Mouse (Mus musculus) midbrain, embryonic 16.5 days (tissue): ENCODE measurements at regions not wholly inside any gene's neighbourhood (a gene's known extent, or its start where the extent isn't known, plus 50 kb on each side); places are given as distances from the start of the nearest gene placed in this dataset.

Source experiments
- ATAC-seq: fragments of 200-750 bp; cut with Nextera tagmentation; 2 replicates; pipeline ENCODE4 v1.8.0; 2017; ENCODE audit warnings: moderate TSS enrichment
- H3K27ac ChIP-seq: fragments of 300-500 bp; sonication (generic); 2 replicates; pipeline ENCODE4 v1.5.1; 2014; ENCODE audit warnings: mild to moderate bottlenecking, low read length, mixed read lengths
- H3K27me3 ChIP-seq: fragments of 300-500 bp; sonication (generic); 2 replicates; pipeline ENCODE4 v1.6.1; 2014; ENCODE audit warnings: low read depth, low read length, mixed read lengths; ENCODE audit not compliant: control insufficient read depth, insufficient read depth
- H3K36me3 ChIP-seq: fragments of 300-500 bp; sonication (generic); 2 replicates; pipeline ENCODE4 v1.6.1; 2014; ENCODE audit warnings: mild to moderate bottlenecking, low read length, moderate library complexity, mixed read lengths; ENCODE audit not compliant: control insufficient read depth, insufficient read depth
- H3K4me1 ChIP-seq: fragments of 300-500 bp; sonication (generic); 2 replicates; pipeline ENCODE4 v1.6.1; 2014; ENCODE audit warnings: mild to moderate bottlenecking, low read length, mixed read lengths; ENCODE audit not compliant: control insufficient read depth, insufficient read depth
- H3K4me2 ChIP-seq: fragments of 300-500 bp; sonication (generic); 2 replicates; pipeline ENCODE4 v1.6.1; 2014; ENCODE audit warnings: mild to moderate bottlenecking, low read length, mixed read lengths
- H3K4me3 ChIP-seq: fragments of 300-500 bp; sonication (generic); 2 replicates; pipeline ENCODE4 v1.5.1; 2014; ENCODE audit warnings: low read depth, mild to moderate bottlenecking, low read length, moderate library complexity, mixed read lengths
- H3K9ac ChIP-seq: fragments of 300-500 bp; sonication (generic); 2 replicates; pipeline ENCODE4 v1.6.1; 2014; ENCODE audit warnings: low read depth, low read length, mixed read lengths
- H3K9me3 ChIP-seq: fragments of 300-500 bp; sonication (generic); replicated peaks from 2 replicates; pipeline ENCODE4 v1.6.1; 2014; ENCODE audit warnings: mild to moderate bottlenecking, low read length, mixed read lengths; ENCODE audit not compliant: control insufficient read depth, poor library complexity, severe bottlenecking
- WGBS: fragments of 180-500 bp; shearing (Covaris S2); extraction: QIAGEN DNeasy Blood & Tissue Kit; methylation state at CpG from one replicate; pipeline ENCODE4 v1.1.7; 2014; 5-methylcytosine and 5-hydroxymethylcytosine counted together

GRCm38 (mm10) chr14:25383169-25383824 lies 75.7 kb upstream of the Zmiz1 start:
- Histone ChIP-seq H3K36me3 (no peaks in the 10 kb centered on the region), H3K9me3 (no peaks in the 10 kb centered on the region), H3K4me3 (no peak overlapping the region), H3K27ac (no peak overlapping the region), H3K4me2 (no peak overlapping the region), H3K9ac (no peak overlapping the region), H3K27me3 (no peaks in the 10 kb centered on the region), H3K4me1 (peaks cover 14% of the 10 kb centered on the region)
- 90% methylated on average over 4 of the region's 4 CpGs for WGBS
- ATAC-seq: no peak

GRCm38 (mm10) chr14:25385644-25386043 lies 73.3 kb upstream of the Zmiz1 start:
- WGBS: 63% methylated on average over 5 of the region's 5 CpGs
- ATAC-seq: no peak
- no peak overlapping the region for H3K27ac ChIP-seq
- no peak overlapping the region for H3K4me3 ChIP-seq
- no peak overlapping the region for H3K4me2 ChIP-seq
- no peaks in the 10 kb centered on the region for H3K27me3 ChIP-seq
- H3K36me3 ChIP-seq: no peaks in the 10 kb centered on the region
- H3K4me1 ChIP-seq: no peaks in the 10 kb centered on the region
- H3K9ac ChIP-seq: no peak overlapping the region
- H3K9me3 ChIP-seq: no peaks in the 10 kb centered on the region

GRCm38 (mm10) chr14:25387780-25388179 lies 71.2 kb upstream of the Zmiz1 start:
- H3K4me3 ChIP-seq: no peak overlapping the region
- no peak overlapping the region for H3K27ac ChIP-seq
- H3K9me3 ChIP-seq: no peaks in the 10 kb centered on the region
- no peaks in the 10 kb centered on the region for H3K27me3 ChIP-seq
- WGBS: 95% methylated on average over 4 of the region's 4 CpGs
- no peak for ATAC-seq
- no peak overlapping the region for H3K9ac ChIP-seq
- no peak overlapping the region for H3K4me2 ChIP-seq
- no peaks in the 10 kb centered on the region for H3K4me1 ChIP-seq
- H3K36me3 ChIP-seq: no peaks in the 10 kb centered on the region

GRCm38 (mm10) chr14:25389314-25389713 lies 69.7 kb upstream of the Zmiz1 start:
- 15% methylated on average over 2 of the region's 2 CpGs for WGBS
- no peak overlapping the region for H3K27ac ChIP-seq
- no peak overlapping the region for H3K4me2 ChIP-seq
- H3K4me3 ChIP-seq: no peak overlapping the region
- no peaks in the 10 kb centered on the region for H3K27me3 ChIP-seq
- H3K4me1 ChIP-seq: no peaks in the 10 kb centered on the region
- no peaks in the 10 kb centered on the region for H3K9me3 ChIP-seq
- H3K9ac ChIP-seq: no peak overlapping the region
- H3K36me3 ChIP-seq: no peaks in the 10 kb centered on the region
- no peak for ATAC-seq

GRCm38 (mm10) chr14:25392412-25392811 lies 66.6 kb upstream of the Zmiz1 start:
- Histone ChIP-seq H3K9ac (no peak overlapping the region), H3K36me3 (no peaks in the 10 kb centered on the region), H3K4me2 (no peak overlapping the region), H3K4me3 (no peak overlapping the region), H3K4me1 (peaks cover 12% of the 10 kb centered on the region), H3K27ac (no peak overlapping the region), H3K27me3 (no peaks in the 10 kb centered on the region), H3K9me3 (no peaks in the 10 kb centered on the region)
- WGBS: 77% methylated on average over 6 of the region's 6 CpGs
- ATAC-seq: no peak

- H3K9me3 ChIP-seq: no peaks in the 10 kb centered on the region
- WGBS: 82% methylated on average over 6 of the region's 6 CpGs
- H3K4me2 ChIP-seq: no peak overlapping the region
- no peak for ATAC-seq
- peaks cover 17% of the 10 kb centered on the region for H3K4me1 ChIP-seq
- H3K27ac ChIP-seq: no peak overlapping the region
- no peak overlapping the region for H3K4me3 ChIP-seq
- no peak overlapping the region for H3K9ac ChIP-seq
- H3K36me3 ChIP-seq: no peaks in the 10 kb centered on the region
- H3K27me3 ChIP-seq: no peaks in the 10 kb centered on the region
Observed at GRCm38 (mm10) chr14:25392940-25393339, 66.0 kb upstream of the Zmiz1 start.

- H3K27ac ChIP-seq: no peak overlapping the region
- no peaks in the 10 kb centered on the region for H3K36me3 ChIP-seq
- H3K4me2 ChIP-seq: no peak overlapping the region
- H3K27me3 ChIP-seq: no peaks in the 10 kb centered on the region
- no peaks in the 10 kb centered on the region for H3K9me3 ChIP-seq
- no peak overlapping the region for H3K9ac ChIP-seq
- H3K4me1 ChIP-seq: peaks cover 20% of the 10 kb centered on the region
- WGBS: 51% methylated on average over 6 of the region's 6 CpGs
- H3K4me3 ChIP-seq: no peak overlapping the region
- no peak for ATAC-seq
Observed at GRCm38 (mm10) chr14:25394931-25395330, 64.1 kb upstream of the Zmiz1 start.

- H3K9ac ChIP-seq: no peak overlapping the region
- H3K4me3 ChIP-seq: no peak overlapping the region
- no peaks in the 10 kb centered on the region for H3K36me3 ChIP-seq
- H3K27me3 ChIP-seq: no peaks in the 10 kb centered on the region
- H3K4me1 ChIP-seq: peaks cover 20% of the 10 kb centered on the region
- H3K27ac ChIP-seq: peak overlapping the region; percentile 82
- ATAC-seq: peak; percentile 40; the same call in 1 of the 2 replicates
- WGBS: 3% methylated on average over 9 of the region's 9 CpGs
- H3K4me2 ChIP-seq: peak overlapping the region; percentile 6
- no peaks in the 10 kb centered on the region for H3K9me3 ChIP-seq
Observed at GRCm38 (mm10) chr14:25396990-25397531, 61.9 kb upstream of the Zmiz1 start.

- H3K4me3 ChIP-seq: no peak overlapping the region
- no peak overlapping the region for H3K4me2 ChIP-seq
- ATAC-seq: peak; percentile 54; the same call in 1 of the 2 replicates
- H3K4me1 ChIP-seq: peaks cover 20% of the 10 kb centered on the region
- WGBS: 12% methylated on average over 5 of the region's 5 CpGs
- peak overlapping the region; percentile 43; the same call in 1 of the 2 replicates for H3K9ac ChIP-seq
- no peaks in the 10 kb centered on the region for H3K27me3 ChIP-seq
- H3K36me3 ChIP-seq: no peaks in the 10 kb centered on the region
- H3K9me3 ChIP-seq: no peaks in the 10 kb centered on the region
- peak overlapping the region; percentile 82 for H3K27ac ChIP-seq
Observed at GRCm38 (mm10) chr14:25397751-25398150, 61.2 kb upstream of the Zmiz1 start.
